Mouse (Mus musculus) intestine, embryonic 16.5 days (tissue): ENCODE results near the gene Gpc6. TPM values are rescaled to one million over a fixed set of nuclear protein-coding genes. Genes with fewer than 3 reads are reported as not detected.

Experiments
- ATAC-seq: fragments of 200-750 bp; cut with Nextera tagmentation; 2 replicates; pipeline ENCODE4 v1.8.0; 2017; ENCODE audit warnings: moderate TSS enrichment, moderate library complexity
- H3K27ac ChIP-seq: fragments of 300-500 bp; sonication (generic); 2 replicates; pipeline ENCODE4 v1.5.1; 2014; ENCODE audit warnings: mild to moderate bottlenecking, low read length
- H3K27me3 ChIP-seq: fragments of 300-500 bp; sonication (generic); replicated peaks from 2 replicates; pipeline ENCODE4 v1.6.1; 2014; ENCODE audit warnings: low read length, control low read depth, mixed read lengths; ENCODE audit not compliant: control insufficient read depth, insufficient read depth
- H3K36me3 ChIP-seq: fragments of 300-500 bp; sonication (generic); 2 replicates; pipeline ENCODE4 v1.6.1; 2014; ENCODE audit warnings: low read length, control low read depth; ENCODE audit not compliant: control insufficient read depth, insufficient read depth
- H3K4me1 ChIP-seq: fragments of 300-500 bp; sonication (generic); 2 replicates; pipeline ENCODE4 v1.6.1; 2014; ENCODE audit warnings: low read length, control low read depth, mixed read lengths; ENCODE audit not compliant: control insufficient read depth, insufficient read depth
- H3K4me2 ChIP-seq: fragments of 300-500 bp; sonication (generic); 2 replicates; pipeline ENCODE4 v1.6.1; 2014; ENCODE audit warnings: low read depth, low read length, control low read depth
- H3K4me3 ChIP-seq: fragments of 300-500 bp; sonication (generic); 2 replicates; pipeline ENCODE4 v1.5.1; 2014; ENCODE audit warnings: mild to moderate bottlenecking, low read length
- H3K9ac ChIP-seq: fragments of 300-500 bp; sonication (generic); 2 replicates; pipeline ENCODE4 v1.6.1; 2014; ENCODE audit warnings: low read depth, low read length
- H3K9me3 ChIP-seq: fragments of 300-500 bp; sonication (generic); 2 replicates; pipeline ENCODE4 v1.6.1; 2016; ENCODE audit warnings: low read length, control low read depth; ENCODE audit not compliant: control insufficient read depth
- WGBS: fragments of 180-500 bp; shearing (Covaris S2); extraction: QIAGEN DNeasy Blood & Tissue Kit; methylation state at CpG from one replicate; pipeline ENCODE4 v1.1.7; 2014; 5-methylcytosine and 5-hydroxymethylcytosine counted together
- polyA plus RNA-seq: library from polyadenylated mRNA; unstranded; fragments of >200 nt; fragmentation: Nextera tagmentation; extraction: Ambion mirVana; gene quantifications from 2 replicates; pipeline ENCODE4 v1.2.1, GENCODE M21; 2015

Gene Gpc6
- polyA plus RNA-seq, 1 experiment from 2014 or later = 29.7 TPM

DNA sequence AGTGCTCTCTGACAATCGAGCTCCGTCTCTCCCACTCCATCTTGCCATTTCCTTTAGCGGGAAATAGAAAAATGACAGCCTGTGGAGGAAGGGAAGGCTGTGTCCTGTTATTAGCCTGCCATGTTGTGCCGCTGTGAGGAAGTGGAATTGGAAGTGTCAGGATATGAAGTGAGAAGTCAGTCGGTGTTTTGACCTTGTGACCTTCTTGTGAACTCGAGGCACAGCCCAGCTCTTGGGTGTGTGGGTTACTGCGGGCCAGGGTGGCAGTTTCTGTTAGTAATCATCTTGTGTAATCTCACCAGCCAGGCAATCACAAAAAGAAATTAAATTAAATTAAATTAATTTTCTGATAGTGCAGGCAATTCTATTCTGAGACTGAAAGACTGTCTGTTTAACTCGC lies 789.0 kb downstream of the Gpc6 start:
- Histone ChIP-seq H3K27ac (no peak overlapping the region), H3K9me3 (no peaks in the 10 kb centered on the region), H3K4me1 (peaks cover 3% of the 10 kb centered on the region; the same call in 1 of the 2 replicates), H3K9ac (no peak overlapping the region), H3K27me3 (no peaks in the 10 kb centered on the region), H3K4me2 (no peak overlapping the region), H3K36me3 (no peaks in the 10 kb centered on the region), H3K4me3 (no peak overlapping the region)
- no peak for ATAC-seq
- WGBS = 62% methylated on average over 8 of the region's 8 CpGs

DNA sequence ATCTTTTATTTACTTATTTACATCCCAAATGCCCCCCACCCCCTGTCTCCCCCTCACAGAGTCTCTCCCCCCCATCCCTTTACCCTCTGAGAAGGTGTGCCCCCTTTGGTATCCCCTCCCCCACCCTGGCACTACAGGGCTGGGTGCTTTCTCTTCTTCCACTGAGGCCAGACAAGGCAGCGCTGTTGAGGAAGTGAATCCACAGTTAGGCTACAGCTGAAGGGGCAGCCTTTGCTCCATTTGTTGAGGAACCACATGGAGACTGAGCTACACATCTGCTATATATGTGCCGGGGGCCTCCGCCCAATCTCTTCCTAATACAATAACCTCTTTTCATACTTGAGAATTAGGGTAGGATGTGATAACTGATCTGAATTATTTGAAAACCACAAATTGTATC lies 791.2 kb downstream of the Gpc6 start:
- Histone ChIP-seq H3K4me3 (no peak overlapping the region), H3K4me1 (no peaks in the 10 kb centered on the region), H3K27me3 (no peaks in the 10 kb centered on the region), H3K9me3 (no peaks in the 10 kb centered on the region), H3K4me2 (no peak overlapping the region), H3K9ac (no peak overlapping the region), H3K27ac (no peak overlapping the region), H3K36me3 (no peaks in the 10 kb centered on the region)
- WGBS = 97% methylated on average over 3 of the region's 3 CpGs
- no peak for ATAC-seq

DNA sequence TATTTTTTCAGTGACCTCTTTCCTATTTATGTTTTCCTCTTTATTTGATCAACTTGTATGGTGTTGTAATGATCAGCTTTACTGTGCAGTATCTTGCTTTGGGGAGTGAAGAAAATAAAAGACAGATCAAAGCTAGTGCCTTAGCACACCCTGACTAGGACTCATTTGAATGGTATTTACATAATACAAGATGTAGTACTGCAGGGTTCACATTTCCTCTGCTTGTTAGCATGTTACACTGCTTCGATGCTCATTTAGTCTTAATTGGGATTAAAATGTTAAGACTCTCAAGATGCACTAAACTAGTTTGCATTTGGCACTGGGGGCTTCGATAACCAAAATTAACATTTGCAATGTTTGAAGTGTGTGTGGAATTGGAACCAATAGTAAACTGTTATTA lies 803.6 kb downstream of the Gpc6 start:
- H3K4me2 ChIP-seq = no peak overlapping the region
- H3K27me3 ChIP-seq = no peaks in the 10 kb centered on the region
- no peak overlapping the region for H3K27ac ChIP-seq
- no peak for ATAC-seq
- H3K36me3 ChIP-seq = no peaks in the 10 kb centered on the region
- WGBS = 89% methylated on average over 2 of the region's 2 CpGs
- no peak overlapping the region for H3K4me3 ChIP-seq
- H3K4me1 ChIP-seq = no peaks in the 10 kb centered on the region
- H3K9me3 ChIP-seq = no peaks in the 10 kb centered on the region
- H3K9ac ChIP-seq = no peak overlapping the region

DNA sequence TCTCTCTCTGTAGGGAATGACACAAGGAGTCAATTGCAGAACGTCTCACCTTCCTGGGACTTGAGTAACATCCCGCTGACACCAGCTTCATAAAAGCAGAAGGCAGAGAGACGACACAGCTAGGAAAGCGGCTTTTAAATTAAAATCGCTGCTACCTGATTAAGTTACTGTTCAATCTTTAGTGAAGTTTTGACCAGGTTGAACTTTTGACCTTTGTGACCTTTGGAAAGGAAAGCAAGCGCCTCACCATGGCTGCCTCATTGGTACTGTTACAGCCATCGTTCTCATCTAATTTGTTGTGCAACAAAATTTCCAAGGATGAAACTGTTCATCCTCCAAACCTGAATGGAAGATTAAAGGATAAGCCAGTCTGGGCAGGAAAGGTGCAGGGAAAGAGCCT lies 830.1 kb downstream of the Gpc6 start:
- H3K27me3 ChIP-seq = no peaks in the 10 kb centered on the region

DNA sequence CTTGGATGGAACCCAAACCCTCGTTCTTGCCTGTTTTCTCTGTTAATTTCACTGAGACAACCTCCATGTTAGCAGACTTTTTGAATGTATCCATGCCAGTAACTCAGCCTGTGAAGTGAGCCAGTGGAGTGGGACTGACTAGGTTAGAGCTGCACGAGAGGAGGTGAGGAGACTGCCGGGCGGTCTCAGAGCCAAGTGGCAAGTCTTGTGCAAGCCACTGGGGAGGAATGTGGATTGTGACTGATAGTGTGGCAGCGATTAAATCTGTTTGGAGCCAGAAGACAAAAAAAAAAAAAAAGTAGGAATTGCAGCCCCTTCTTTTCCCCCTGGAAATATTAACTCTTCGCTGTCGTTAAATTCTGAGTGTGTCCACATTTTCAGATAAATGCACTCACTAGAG lies 831.4 kb downstream of the Gpc6 start:
- no peak overlapping the region for H3K4me2 ChIP-seq
- H3K4me3 ChIP-seq = no peak overlapping the region
- no peaks in the 10 kb centered on the region for H3K4me1 ChIP-seq
- H3K9me3 ChIP-seq = no peaks in the 10 kb centered on the region
- H3K36me3 ChIP-seq = no peaks in the 10 kb centered on the region
- ATAC-seq = no peak
- H3K27ac ChIP-seq = no peak overlapping the region
- WGBS = 86% methylated on average over 7 of the region's 7 CpGs
- H3K9ac ChIP-seq = no peak overlapping the region
- no peaks in the 10 kb centered on the region for H3K27me3 ChIP-seq

More for the DNA sequence above, 830.1 kb downstream of the Gpc6 start:
- ATAC-seq = no peak
- no peak overlapping the region for H3K4me2 ChIP-seq
- 85% methylated on average over 7 of the region's 7 CpGs for WGBS
- H3K9me3 ChIP-seq = no peaks in the 10 kb centered on the region
- H3K36me3 ChIP-seq = no peaks in the 10 kb centered on the region
- H3K4me1 ChIP-seq = no peaks in the 10 kb centered on the region
- no peak overlapping the region for H3K27ac ChIP-seq
- no peak overlapping the region for H3K9ac ChIP-seq
- H3K4me3 ChIP-seq = no peak overlapping the region

DNA sequence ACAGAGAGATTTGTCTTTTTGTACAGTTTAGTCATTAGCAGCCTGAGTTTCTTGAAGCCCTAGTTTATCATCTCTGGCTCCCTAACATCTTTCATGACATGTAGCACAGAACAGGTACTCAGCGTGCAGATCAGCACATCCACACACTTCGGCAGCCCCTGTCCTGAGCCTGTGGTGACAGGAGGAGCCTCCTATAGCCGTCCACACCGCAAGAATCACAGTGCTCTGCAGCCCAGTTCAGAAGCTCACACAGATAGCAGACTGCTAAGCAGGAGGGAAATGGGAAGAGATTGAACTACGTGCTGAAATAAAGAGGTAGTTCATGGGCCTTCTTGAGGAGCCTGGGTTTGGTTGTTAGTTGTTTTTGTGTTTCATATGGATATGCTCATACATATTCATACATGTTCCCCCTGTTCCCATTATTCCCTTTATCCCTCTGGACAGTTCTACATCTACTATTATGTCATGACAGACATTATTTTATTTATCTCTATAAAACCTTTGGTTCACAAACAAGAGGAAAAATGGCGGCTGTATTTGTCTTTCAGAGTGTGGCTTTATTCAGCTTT lies 832.8 kb downstream of the Gpc6 start:
- Histone ChIP-seq H3K36me3 (no peaks in the 10 kb centered on the region), H3K9ac (no peak overlapping the region), H3K4me2 (no peak overlapping the region), H3K27me3 (no peaks in the 10 kb centered on the region), H3K9me3 (no peaks in the 10 kb centered on the region), H3K27ac (no peak overlapping the region), H3K4me1 (no peaks in the 10 kb centered on the region), H3K4me3 (no peak overlapping the region)
- ATAC-seq = no peak
- WGBS = 81% methylated on average over 6 of the region's 6 CpGs

DNA sequence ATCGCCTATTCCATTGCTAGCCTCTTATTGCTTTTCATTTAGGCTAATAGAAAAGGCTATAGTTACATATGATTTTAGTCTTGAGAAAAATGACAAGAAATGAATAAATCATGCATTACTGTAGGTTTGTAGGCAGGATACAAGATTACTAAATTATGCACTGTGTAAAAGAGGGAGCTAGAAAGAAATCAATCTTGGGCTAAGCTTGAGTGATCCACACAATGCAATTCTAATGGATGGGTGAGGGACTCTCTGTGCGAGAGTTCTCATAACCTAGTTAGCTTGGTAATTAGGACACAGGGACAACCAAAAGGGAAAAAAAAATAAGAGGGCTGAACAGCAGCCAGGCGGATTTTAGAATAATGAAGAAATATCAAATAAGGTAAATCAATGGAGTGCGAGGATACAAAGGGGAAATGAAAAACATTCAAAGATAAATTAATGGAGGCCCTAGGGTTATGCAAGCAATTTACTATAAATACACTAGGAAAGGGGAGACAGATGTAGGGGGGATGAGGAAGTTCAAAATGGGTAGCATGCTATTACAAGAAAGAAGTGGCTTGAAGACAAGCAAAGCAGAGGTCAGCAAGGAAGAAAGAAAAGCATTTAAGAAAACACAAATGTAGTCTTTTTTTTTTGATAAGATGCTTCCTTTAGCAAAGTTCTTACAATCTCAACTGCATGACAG lies 835.9 kb downstream of the Gpc6 start:
- H3K36me3 ChIP-seq = no peaks in the 10 kb centered on the region
- H3K27me3 ChIP-seq = no peaks in the 10 kb centered on the region
- H3K4me1 ChIP-seq = no peaks in the 10 kb centered on the region
- 77% methylated on average over 4 of the region's 4 CpGs for WGBS
- H3K27ac ChIP-seq = no peak overlapping the region
- no peak for ATAC-seq
- no peak overlapping the region for H3K4me2 ChIP-seq
- H3K9me3 ChIP-seq = no peaks in the 10 kb centered on the region
- no peak overlapping the region for H3K9ac ChIP-seq
- H3K4me3 ChIP-seq = no peak overlapping the region

DNA sequence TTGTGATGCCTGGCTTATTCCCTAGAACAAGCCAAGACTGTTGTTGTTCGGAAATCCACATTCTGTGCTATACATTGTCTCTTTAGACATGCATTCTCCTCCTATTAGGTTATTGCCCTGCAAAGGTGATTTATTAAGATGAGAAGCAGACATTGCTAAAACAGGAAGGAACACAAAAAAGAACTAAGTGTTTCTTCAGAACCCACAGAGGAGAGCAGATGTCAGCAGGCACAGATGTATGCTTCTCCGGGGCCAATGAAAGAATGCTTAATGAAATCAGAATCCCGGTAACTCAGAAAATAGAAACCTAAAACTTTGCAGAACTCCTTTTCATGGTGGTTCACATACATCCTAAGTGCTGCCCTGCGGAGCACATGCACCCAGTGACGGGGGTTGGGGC lies 837.8 kb downstream of the Gpc6 start:
- no peaks in the 10 kb centered on the region for H3K27me3 ChIP-seq
- H3K4me3 ChIP-seq = no peak overlapping the region
- no peaks in the 10 kb centered on the region for H3K4me1 ChIP-seq
- H3K27ac ChIP-seq = no peak overlapping the region
- no peak for ATAC-seq
- H3K9ac ChIP-seq = no peak overlapping the region
- H3K4me2 ChIP-seq = no peak overlapping the region
- H3K9me3 ChIP-seq = no peaks in the 10 kb centered on the region
- WGBS = 75% methylated on average over 5 of the region's 5 CpGs
- no peaks in the 10 kb centered on the region for H3K36me3 ChIP-seq

DNA sequence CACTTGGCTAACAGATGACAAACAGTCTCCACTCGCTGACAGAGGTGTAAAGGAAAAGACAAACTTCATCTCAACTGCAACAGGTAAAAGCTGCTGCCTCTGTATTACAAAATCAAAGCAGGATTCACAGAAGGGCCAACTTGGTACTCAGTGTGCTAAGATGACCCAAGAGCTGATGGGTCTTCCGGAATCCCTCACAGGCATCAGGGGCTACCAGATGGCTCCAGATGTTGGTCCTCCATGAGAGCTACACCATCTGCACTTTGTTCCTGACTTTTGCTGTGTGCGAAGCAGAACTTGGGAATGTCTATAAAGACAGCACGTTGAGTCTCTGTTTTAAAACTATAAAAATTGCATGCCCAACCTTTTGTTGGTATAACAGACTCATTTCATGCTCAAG lies 842.7 kb downstream of the Gpc6 start:
- no peak overlapping the region for H3K27ac ChIP-seq
- no peaks in the 10 kb centered on the region for H3K4me1 ChIP-seq
- H3K4me2 ChIP-seq = no peak overlapping the region
- no peaks in the 10 kb centered on the region for H3K36me3 ChIP-seq
- H3K4me3 ChIP-seq = no peak overlapping the region
- no peak overlapping the region for H3K9ac ChIP-seq
- ATAC-seq = no peak
- H3K27me3 ChIP-seq = no peaks in the 10 kb centered on the region
- 61% methylated on average over 4 of the region's 4 CpGs for WGBS
- H3K9me3 ChIP-seq = no peaks in the 10 kb centered on the region

DNA sequence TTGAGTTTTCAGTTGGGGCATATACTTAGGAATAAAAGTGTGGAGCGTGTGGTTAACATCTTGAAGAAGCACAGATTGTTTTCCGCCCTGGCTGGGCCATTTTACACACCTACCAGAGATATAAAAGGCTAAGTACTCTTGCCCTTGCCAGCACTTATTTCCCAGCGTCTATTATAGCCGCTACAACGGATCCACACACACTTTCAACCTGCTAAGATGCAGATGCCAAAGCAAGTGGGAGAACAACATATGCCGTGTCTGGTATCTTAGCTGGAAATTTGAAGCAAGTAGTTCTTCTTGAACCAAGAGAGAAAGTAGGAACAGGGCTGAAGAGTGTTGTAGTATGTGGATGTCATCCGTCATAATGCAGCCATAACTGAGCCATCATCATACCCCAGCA lies 843.6 kb downstream of the Gpc6 start:
- H3K9ac ChIP-seq = no peak overlapping the region
- no peak overlapping the region for H3K27ac ChIP-seq
- no peak for ATAC-seq
- H3K4me1 ChIP-seq = no peaks in the 10 kb centered on the region
- H3K9me3 ChIP-seq = no peaks in the 10 kb centered on the region
- H3K4me2 ChIP-seq = no peak overlapping the region
- no peak overlapping the region for H3K4me3 ChIP-seq
- 87% methylated on average over 7 of the region's 7 CpGs for WGBS
- H3K36me3 ChIP-seq = no peaks in the 10 kb centered on the region
- no peaks in the 10 kb centered on the region for H3K27me3 ChIP-seq
